Mouse (Mus musculus) stomach, postnatal 0 days (tissue): ENCODE data around the gene Ppp1r7. TPM values are rescaled to one million over a fixed set of nuclear protein-coding genes. Genes with fewer than 3 reads are reported as not detected.
"Not testable (repeated sequence)": the region's sequence is repeated elsewhere in the genome, so short reads cannot be mapped to it uniquely, and the experiment has no call there.

Experiments used
- ATAC-seq: fragments of 200-750 bp; cut with Nextera tagmentation; 2 replicates; pipeline ENCODE4 v1.8.0; 2017; ENCODE audit not compliant: low FRiP score, low TSS enrichment
- DNase-seq: peaks from one replicate; pipeline ENCODE4 v3.0.0-alpha.2; 2016; ENCODE audit warnings: low spot score
- H3K27ac ChIP-seq: fragments of 300-500 bp; sonication (generic); replicated peaks from 2 replicates; pipeline ENCODE4 v1.5.1; 2014; ENCODE audit warnings: mild to moderate bottlenecking, control low read depth
- H3K27me3 ChIP-seq: fragments of 300-500 bp; sonication (generic); 2 replicates; pipeline ENCODE4 v1.6.1; 2014; ENCODE audit warnings: low read length; ENCODE audit not compliant: control insufficient read depth, insufficient read depth
- H3K36me3 ChIP-seq: fragments of 300-500 bp; sonication (generic); 2 replicates; pipeline ENCODE4 v1.6.1; 2014; ENCODE audit warnings: low read length, mixed read lengths; ENCODE audit not compliant: control insufficient read depth, insufficient read depth
- H3K4me1 ChIP-seq: fragments of 300-500 bp; sonication (generic); replicated peaks from 2 replicates; pipeline ENCODE4 v1.6.1; 2014; ENCODE audit warnings: antibody characterized with exemption; ENCODE audit not compliant: control insufficient read depth, insufficient read depth
- H3K4me2 ChIP-seq: fragments of 300-500 bp; sonication (generic); replicated peaks from 2 replicates; pipeline ENCODE4 v1.6.1; 2014; ENCODE audit warnings: low read depth, mild to moderate bottlenecking, control low read depth, moderate library complexity
- H3K4me3 ChIP-seq: fragments of 300-500 bp; sonication (generic); 2 replicates; pipeline ENCODE4 v1.5.1; 2014; ENCODE audit warnings: low read depth, low read length, control low read depth
- H3K9ac ChIP-seq: fragments of 300-500 bp; sonication (generic); 2 replicates; pipeline ENCODE4 v1.6.1; 2014; ENCODE audit warnings: mild to moderate bottlenecking, low read length, control low read depth, mixed read lengths
- H3K9me3 ChIP-seq: fragments of 300-500 bp; sonication (generic); 2 replicates; pipeline ENCODE4 v1.6.1; 2016; ENCODE audit warnings: low read length; ENCODE audit not compliant: control insufficient read depth
- CTCF ChIP-seq: IDR thresholded peaks from 2 replicates; pipeline ENCODE4 v1.5.1; 2016; ENCODE audit warnings: antibody characterized with exemption, low read depth, mild to moderate bottlenecking, moderate library complexity
- EP300 ChIP-seq: optimal IDR thresholded peaks from 2 replicates; pipeline ENCODE3; 2016; ENCODE audit warnings: antibody characterized with exemption
- WGBS: fragments of 180-500 bp; shearing (Covaris S2); extraction: QIAGEN DNeasy Blood & Tissue Kit; methylation state at CpG from one replicate; pipeline ENCODE4 v1.1.7; 2014; 5-methylcytosine and 5-hydroxymethylcytosine counted together
- polyA plus RNA-seq: library from polyadenylated mRNA; unstranded; fragments of >200 nt; fragmentation: Nextera tagmentation; extraction: Ambion mirVana; gene quantifications from 2 replicates; pipeline ENCODE4 v1.2.1, GENCODE M21; 2015

Ppp1r7 gene
- 37.8 and 38.5 TPM in 2 replicates for polyA plus RNA-seq

- H3K4me1 ChIP-seq: 0 out of 2 replicates have a peak, but pooled peaks cover 2% of the 10 kb centered on the region
- H3K27ac ChIP-seq: peak within 1 kb of the TSS; percentile 65
- DNase-seq (peak; percentile 96), ATAC-seq (peak; percentile 97)
- H3K36me3 ChIP-seq: 0 out of 2 replicates have a peak, but pooled peaks cover 3% of the 10 kb centered on the region
- peak within 1 kb of the TSS; percentile 90 for H3K4me2 ChIP-seq
- H3K9ac ChIP-seq: peak within 1 kb of the TSS; percentile 79
- no peaks in the 10 kb centered on the region for H3K27me3 ChIP-seq
- H3K9me3 ChIP-seq: no peaks in the 10 kb centered on the region
- H3K4me3 ChIP-seq: peak within 1 kb of the TSS; percentile 90
- TF ChIP-seq CTCF (no peak), EP300 (no peak)
- WGBS: under 1% methylated on average over 63 of the region's 63 CpGs
These were observed at the start of gene Ppp1r7, which contains the start of gene Pask for GRCm38 (mm10) chr1:93342648-93343503. Gene Ppp1r7 (plus strand): TSS chr1:93342854. Gene Pask (minus strand): TSS chr1:93343482.

- not testable (repeated sequence) for H3K27me3 ChIP-seq, H3K9me3 ChIP-seq, H3K4me1 ChIP-seq, H3K4me3 ChIP-seq, DNase-seq, H3K27ac ChIP-seq, ATAC-seq, H3K4me2 ChIP-seq, H3K9ac ChIP-seq
- H3K36me3 ChIP-seq: peaks cover 10% of the 10 kb centered on the region
- 82% methylated on average over 3 of the region's 3 CpGs for WGBS
These were observed 48.2 kb upstream of the Ppp1r7 start for GRCm38 (mm10) chr1:93294491-93294890.

GRCm38 (mm10) chr1:93299791-93300190 lies 42.9 kb upstream of the Ppp1r7 start:
- H3K4me2 ChIP-seq: no peak overlapping the region
- H3K4me3 ChIP-seq: no peak overlapping the region
- H3K27me3 ChIP-seq: no peaks in the 10 kb centered on the region
- H3K9me3 ChIP-seq: no peaks in the 10 kb centered on the region
- H3K9ac ChIP-seq: no peak overlapping the region
- no peaks in the 10 kb centered on the region for H3K4me1 ChIP-seq
- DNase-seq (peak; percentile 35), ATAC-seq (peak; percentile 55; the same call in 1 of the 2 replicates)
- 57% methylated on average over 4 of the region's 4 CpGs for WGBS
- H3K36me3 ChIP-seq: peaks cover 20% of the 10 kb centered on the region
- TF ChIP-seq CTCF: no peak
- TF ChIP-seq EP300: no peak
- H3K27ac ChIP-seq: no peak overlapping the region

GRCm38 (mm10) chr1:93300578-93300977 lies 42.1 kb upstream of the Ppp1r7 start:
- no peak for DNase-seq
- Histone ChIP-seq H3K4me1 (no peaks in the 10 kb centered on the region), H3K27ac (no peak overlapping the region), H3K4me3 (no peak overlapping the region), H3K9ac (no peak overlapping the region), H3K9me3 (no peaks in the 10 kb centered on the region), H3K36me3 (peaks cover 20% of the 10 kb centered on the region), H3K27me3 (no peaks in the 10 kb centered on the region), H3K4me2 (no peak overlapping the region)
- 85% methylated on average over 3 of the region's 3 CpGs for WGBS
- peak; percentile 55; the same call in 1 of the 2 replicates for ATAC-seq
- TF ChIP-seq EP300 (no peak), CTCF (no peak)

GRCm38 (mm10) chr1:93305581-93306337 lies 36.9 kb upstream of the Ppp1r7 start, which contains the start of gene Mterf4:
Gene Mterf4 (minus strand): TSS chr1:93305915.
- Histone ChIP-seq H3K9me3 (no peaks in the 10 kb centered on the region), H3K4me2 (peak within 1 kb of the TSS; percentile 91), H3K4me3 (peak within 1 kb of the TSS; percentile 65), H3K27me3 (no peaks in the 10 kb centered on the region), H3K4me1 (no peaks in the 10 kb centered on the region), H3K36me3 (peaks cover 5% of the 10 kb centered on the region; the same call in 1 of the 2 replicates), H3K9ac (peak within 1 kb of the TSS; percentile 88), H3K27ac (peak within 1 kb of the TSS; percentile 53; the same call in 1 of the 2 replicates)
- ATAC-seq (peak; percentile 98), DNase-seq (peak; percentile 89)
- 7% methylated on average over 36 of the region's 36 CpGs for WGBS
- TF ChIP-seq EP300 (no peak), CTCF (peak; percentile 4; the same call in 1 of the 2 replicates)
